Mouse (Mus musculus): ENCODE results near the gene Rdh7. TPM values are rescaled to one million over a fixed set of nuclear protein-coding genes. Genes with fewer than 3 reads are reported as not detected.
"Not testable (repeated sequence)": the region's sequence is repeated elsewhere in the genome, so short reads cannot be mapped to it uniquely, and the experiment has no call there.

Gene Rdh7
- polyA plus RNA-seq, 1 experiment from 2014 or later = not detected

GRCm38 (mm10) chr10:127838539-127838938 is 50.1 kb downstream of the Rdh7 start:
- no peak overlapping the region for H3K4me2 ChIP-seq
- no peak overlapping the region for H3K4me3 ChIP-seq
- H3K27me3 ChIP-seq (replicated peaks) = no peaks in the 10 kb centered on the region
- ATAC-seq (replicated peaks) = no peak
- no peak overlapping the region for H3K27ac ChIP-seq
- H3K4me1 ChIP-seq = no peaks in the 10 kb centered on the region
- no peak overlapping the region for H3K9ac ChIP-seq
- no peaks in the 10 kb centered on the region for H3K9me3 ChIP-seq
- H3K36me3 ChIP-seq (replicated peaks) = no peaks in the 10 kb centered on the region
- 81% methylated on average over 2 of the region's 2 CpGs for WGBS

DNA sequence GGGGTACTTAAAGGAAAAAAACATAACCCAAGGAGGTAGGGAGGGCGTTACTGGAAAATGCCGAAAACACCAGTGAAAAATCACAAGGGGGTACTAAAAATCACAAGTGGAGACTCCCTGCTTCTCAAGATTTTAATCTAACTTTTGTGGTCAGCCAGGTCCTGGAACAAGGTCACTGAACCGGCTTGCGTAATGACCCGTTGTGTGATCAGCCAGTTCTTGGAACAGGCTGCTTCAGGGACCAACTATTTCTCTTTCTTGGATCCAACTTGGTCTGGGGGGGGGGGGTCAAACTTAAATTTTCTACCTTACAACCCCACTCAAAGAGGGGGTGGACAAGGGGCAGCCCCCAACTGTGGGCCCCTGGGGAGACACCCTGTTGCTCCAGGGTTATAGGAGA is 50.8 kb downstream of the Rdh7 start:
- H3K4me1 ChIP-seq; H3K9me3 ChIP-seq; H3K36me3 ChIP-seq (replicated peaks); H3K9ac ChIP-seq; H3K27me3 ChIP-seq (replicated peaks); ATAC-seq (replicated peaks); H3K4me3 ChIP-seq; H3K4me2 ChIP-seq; H3K27ac ChIP-seq: not testable (repeated sequence)
- 92% methylated on average over 5 of the region's 5 CpGs for WGBS

DNA sequence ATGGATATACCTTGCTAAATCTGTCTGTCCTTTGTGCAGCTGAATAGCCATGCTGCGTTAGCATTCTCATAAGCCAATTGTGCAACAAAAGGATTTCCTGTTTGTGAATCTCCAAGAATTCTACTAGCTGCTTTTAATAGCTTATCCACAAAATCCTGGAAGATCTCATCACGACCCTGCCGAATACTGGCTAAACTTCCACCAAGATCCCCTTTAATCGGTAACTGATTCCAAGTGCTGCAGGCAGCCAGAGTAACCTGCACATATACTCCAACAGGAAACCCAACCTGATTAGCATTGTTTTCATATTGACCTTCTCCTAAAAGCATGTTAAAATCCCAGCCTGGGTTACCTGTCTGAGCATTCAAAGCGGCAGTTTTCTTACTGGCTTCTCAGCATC is 53.3 kb downstream of the Rdh7 start:
- Histone ChIP-seq H3K27ac (no peak overlapping the region), H3K4me3 (no peak overlapping the region), H3K9ac (no peak overlapping the region), H3K9me3 (no peaks in the 10 kb centered on the region), H3K4me1 (no peaks in the 10 kb centered on the region), H3K36me3 (replicated peaks) (no peaks in the 10 kb centered on the region), H3K27me3 (replicated peaks) (no peaks in the 10 kb centered on the region), H3K4me2 (no peak overlapping the region)
- no peak for ATAC-seq (replicated peaks)
- WGBS = 75% methylated on average over 5 of the region's 5 CpGs

DNA sequence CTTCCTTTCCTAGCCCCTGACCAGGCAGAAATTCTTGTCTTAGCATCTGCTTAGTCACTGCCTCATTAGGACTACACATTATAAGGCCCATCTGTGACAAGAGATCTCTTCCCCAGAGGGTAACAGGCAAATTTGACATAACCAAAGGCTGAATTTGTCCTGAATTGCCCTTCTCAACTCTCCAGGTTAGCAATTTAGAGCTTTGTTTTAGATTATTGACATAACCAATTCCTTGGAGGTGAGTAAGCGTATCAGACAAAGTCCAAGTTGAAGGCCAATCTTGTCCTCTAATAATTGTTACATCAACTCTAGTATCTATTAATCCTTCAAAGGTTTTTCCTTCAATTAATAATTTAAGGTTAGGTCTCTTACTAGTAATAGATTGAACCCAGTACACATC is 54.4 kb downstream of the Rdh7 start:
- H3K27me3 ChIP-seq (replicated peaks); H3K27ac ChIP-seq; H3K36me3 ChIP-seq (replicated peaks); H3K9ac ChIP-seq; ATAC-seq (replicated peaks); H3K4me2 ChIP-seq; H3K4me1 ChIP-seq; H3K9me3 ChIP-seq; H3K4me3 ChIP-seq: not testable (repeated sequence)
- WGBS = 98% methylated on average over 1 of the region's 1 CpGs

Other genes with a start within 250 kb of the Rdh7 start
- 5.8 and 5.9 TPM in 2 replicates for gene Stat6, start 245.8 kb downstream of the Rdh7 start, polyA plus RNA-seq (2015; fragmentation: Nextera tagmentation; extraction: Ambion mirVana)
- gene Nemp1, start 221.9 kb downstream of the Rdh7 start, polyA plus RNA-seq (2015; fragmentation: Nextera tagmentation; extraction: Ambion mirVana) = 3.3 and 3.7 TPM in 2 replicates
- gene Nab2, start 220.2 kb downstream of the Rdh7 start, polyA plus RNA-seq (2015; fragmentation: Nextera tagmentation; extraction: Ambion mirVana) = 1.9 and 2.6 TPM in 2 replicates
- gene Myo1a, start 183.6 kb downstream of the Rdh7 start, polyA plus RNA-seq (2015; fragmentation: Nextera tagmentation; extraction: Ambion mirVana) = 0.25 and 0.46 TPM in 2 replicates
- 0.36 TPM in 1 of 2 replicates, not detected in the other for gene Tac2, start 164.3 kb downstream of the Rdh7 start, polyA plus RNA-seq (2015; fragmentation: Nextera tagmentation; extraction: Ambion mirVana)
- gene Zbtb39, start 149.3 kb downstream of the Rdh7 start, polyA plus RNA-seq (2015; fragmentation: Nextera tagmentation; extraction: Ambion mirVana) = 4.0 and 4.2 TPM in 2 replicates
- gene Gpr182, start 137.1 kb downstream of the Rdh7 start, polyA plus RNA-seq (2015; fragmentation: Nextera tagmentation; extraction: Ambion mirVana) = 1.2 and 1.8 TPM in 2 replicates
- gene Rdh1, start 129.1 kb downstream of the Rdh7 start, polyA plus RNA-seq (2015; fragmentation: Nextera tagmentation; extraction: Ambion mirVana) = not detected in 2 replicates
- gene Rdh16f1, start 129.0 kb downstream of the Rdh7 start, polyA plus RNA-seq (2015; fragmentation: Nextera tagmentation; extraction: Ambion mirVana) = not detected in 2 replicates
- gene Rdh9, start 112.4 kb downstream of the Rdh7 start, polyA plus RNA-seq (2015; fragmentation: Nextera tagmentation; extraction: Ambion mirVana) = 0.12 and 0.31 TPM in 2 replicates
- gene Rdh16, start 87.7 kb downstream of the Rdh7 start, polyA plus RNA-seq (2015; fragmentation: Nextera tagmentation; extraction: Ambion mirVana) = not detected in 2 replicates
- not detected in 2 replicates for gene Rdh19, start 38.9 kb downstream of the Rdh7 start, polyA plus RNA-seq (2015; fragmentation: Nextera tagmentation; extraction: Ambion mirVana)
- gene Rdh16f2, start 22.3 kb downstream of the Rdh7 start, polyA plus RNA-seq (2015; fragmentation: Nextera tagmentation; extraction: Ambion mirVana) = not detected in 2 replicates
- gene Sdr9c7, start 9.7 kb upstream of the Rdh7 start, polyA plus RNA-seq (2015; fragmentation: Nextera tagmentation; extraction: Ambion mirVana) = not detected in 2 replicates
- not detected in 2 replicates for gene Hsd17b6, start 118.8 kb upstream of the Rdh7 start, polyA plus RNA-seq (2015; fragmentation: Nextera tagmentation; extraction: Ambion mirVana)
- 37.2 and 41.8 TPM in 2 replicates for gene Prim1, start 126.4 kb upstream of the Rdh7 start, polyA plus RNA-seq (2015; fragmentation: Nextera tagmentation; extraction: Ambion mirVana)
- 473 and 476 TPM in 2 replicates for gene Naca, start 146.8 kb upstream of the Rdh7 start, polyA plus RNA-seq (2015; fragmentation: Nextera tagmentation; extraction: Ambion mirVana)
- 351 and 372 TPM in 2 replicates for gene Ptges3, start 170.1 kb upstream of the Rdh7 start, polyA plus RNA-seq (2015; fragmentation: Nextera tagmentation; extraction: Ambion mirVana)
- 2,030 and 2,053 TPM in 2 replicates for gene Atp5b, start 194.5 kb upstream of the Rdh7 start, polyA plus RNA-seq (2015; fragmentation: Nextera tagmentation; extraction: Ambion mirVana)
- gene Baz2a, start 202.8 kb upstream of the Rdh7 start, polyA plus RNA-seq (2015; fragmentation: Nextera tagmentation; extraction: Ambion mirVana) = 9.2 and 10.9 TPM in 2 replicates